Mouse (Mus musculus) thymus, postnatal 14 days (tissue): ENCODE measurements at regions not wholly inside any gene's neighbourhood (a gene's known extent, or its start where the extent isn't known, plus 50 kb on each side); places are given as distances from the start of the nearest gene placed in this dataset.

Source experiments
- DNase-seq: peaks from one replicate; pipeline ENCODE4 v3.0.0; 2021

DNA sequence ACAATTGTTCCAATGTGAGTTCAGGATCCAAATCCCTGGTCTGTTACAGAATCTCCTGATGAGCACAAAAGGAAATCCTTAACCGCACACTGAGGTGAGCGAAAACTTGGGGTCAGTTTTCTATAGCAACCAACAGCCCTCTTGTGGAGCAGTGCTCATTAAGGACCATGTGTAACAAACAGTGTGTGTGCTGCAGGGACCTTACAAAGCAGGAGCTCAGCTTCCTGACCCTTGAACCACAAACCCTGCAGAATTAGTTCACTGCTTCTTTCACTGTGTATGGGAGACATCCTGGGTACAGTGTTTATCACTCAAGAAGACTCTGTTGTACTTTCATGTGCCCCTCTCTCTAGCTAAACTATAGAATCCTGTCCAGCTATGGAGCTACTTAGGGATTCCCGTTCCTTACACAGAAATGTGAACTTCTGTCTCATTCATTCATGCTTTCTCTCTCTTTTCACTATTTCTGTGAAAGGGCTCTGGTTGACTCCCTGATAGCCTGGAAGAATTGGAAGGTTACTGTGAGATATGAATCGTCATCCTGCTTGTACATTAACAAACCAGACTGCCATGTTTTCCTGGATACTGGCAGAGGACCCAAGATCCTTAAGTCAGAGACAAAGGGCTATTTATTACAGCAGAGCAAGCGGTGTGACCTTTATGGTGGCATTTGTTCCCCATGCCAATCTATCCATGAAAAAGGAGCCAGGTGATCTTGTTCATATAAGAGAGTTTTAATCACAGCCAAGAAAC is 100.5 kb upstream of the Pde3a start:
- no peak for DNase-seq

DNA sequence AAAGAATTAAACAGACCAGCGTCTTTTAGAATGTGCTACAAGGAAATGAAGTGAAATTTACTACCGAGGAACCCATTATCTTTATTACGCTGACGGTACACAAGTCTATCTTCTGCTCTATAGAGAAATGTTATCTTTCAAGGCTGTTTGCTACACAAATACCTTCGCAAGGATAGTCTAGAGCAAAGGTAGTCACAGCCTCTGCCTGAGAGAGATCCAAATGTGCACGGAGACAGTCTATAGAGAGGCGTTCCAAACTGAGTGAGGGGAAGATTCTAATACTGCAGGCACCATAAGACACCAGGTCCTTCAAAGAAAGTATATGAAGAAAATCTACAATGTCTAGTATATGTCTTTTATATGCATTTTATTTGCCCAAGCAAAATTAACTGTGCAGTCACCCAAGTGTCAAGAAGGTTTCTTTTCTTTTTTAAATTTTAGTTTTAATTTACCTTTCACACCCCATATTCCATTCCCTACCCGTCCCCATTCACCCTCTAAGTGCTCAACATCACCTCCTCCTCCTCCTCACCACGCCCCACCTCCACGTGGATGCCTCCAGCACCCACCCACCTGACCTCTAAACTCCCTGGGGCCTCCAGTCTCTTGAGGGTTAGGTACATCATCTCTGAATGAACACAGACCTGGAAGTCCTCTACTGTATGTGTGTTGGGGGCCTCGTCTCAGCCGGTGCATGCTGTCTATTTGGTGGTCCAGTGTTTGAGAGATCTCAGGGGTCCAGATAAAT is 99.7 kb upstream of the Pde3a start:
- no peak for DNase-seq

DNA sequence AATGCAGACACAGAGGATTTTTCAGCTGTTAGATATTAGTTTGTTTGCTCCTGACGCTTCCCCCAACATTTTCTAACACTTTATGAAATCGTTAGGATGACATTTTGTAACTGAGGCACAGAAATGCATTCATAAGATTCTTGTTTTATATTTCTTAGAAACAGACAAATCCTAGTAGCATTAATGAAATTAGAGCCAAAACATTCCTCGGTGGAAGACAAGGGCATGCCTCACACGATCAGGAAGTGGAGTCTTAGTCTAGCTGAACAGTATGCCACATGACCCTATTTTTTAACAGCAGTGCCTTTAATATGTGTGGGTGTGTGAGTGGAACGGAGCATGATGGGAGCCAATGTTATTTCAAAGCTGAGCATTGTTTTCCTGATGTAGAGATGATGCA is 89.7 kb upstream of the Pde3a start:
- DNase-seq = no peak

DNA sequence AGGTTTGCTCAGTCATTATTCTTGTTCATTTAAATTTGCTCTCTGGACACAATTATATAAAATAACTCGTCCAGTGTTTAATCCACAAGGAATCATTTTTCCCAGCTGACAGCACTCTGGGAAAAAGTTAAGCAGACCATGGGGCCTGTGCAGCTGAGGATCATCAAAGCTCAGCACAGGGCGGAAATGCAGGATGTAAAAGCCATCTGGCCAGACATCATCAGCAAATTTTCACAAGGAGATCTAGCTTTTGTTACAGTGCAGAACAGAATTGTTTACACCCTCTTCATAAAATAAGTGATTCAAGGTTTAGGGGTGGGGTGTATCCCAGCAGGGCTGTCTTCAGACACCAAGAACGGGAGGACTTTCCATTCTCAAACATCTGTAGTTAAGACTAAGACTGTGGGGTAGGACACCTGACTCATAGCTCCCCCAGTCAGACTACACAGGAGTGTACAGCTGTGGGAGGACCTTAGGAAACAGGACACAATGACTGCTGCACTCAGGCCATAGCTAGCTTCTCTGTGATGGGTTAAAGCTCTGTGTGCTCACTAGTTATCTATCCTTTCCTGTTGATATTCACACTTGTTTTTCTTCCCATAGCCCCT is 87.3 kb upstream of the Pde3a start:
- no peak for DNase-seq

DNA sequence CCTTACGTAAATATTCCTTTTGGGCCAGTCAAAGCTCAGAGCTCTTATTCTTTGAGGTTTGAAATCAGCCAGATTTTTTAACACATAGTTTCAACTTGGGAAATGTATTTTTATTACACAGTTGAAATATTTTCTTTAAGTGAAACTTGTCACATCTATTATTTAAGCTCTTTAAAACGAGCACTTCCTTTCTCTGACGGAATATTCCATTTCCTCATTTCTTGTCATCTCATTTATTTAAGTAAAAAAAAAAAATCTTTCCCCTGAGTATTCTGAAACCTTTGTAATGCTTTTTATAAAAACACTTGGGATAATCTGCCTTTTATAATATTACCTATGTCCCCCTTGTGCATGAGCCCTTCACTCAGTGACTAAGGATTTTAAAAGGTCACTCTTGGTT is 81.8 kb upstream of the Pde3a start:
- no peak for DNase-seq

DNA sequence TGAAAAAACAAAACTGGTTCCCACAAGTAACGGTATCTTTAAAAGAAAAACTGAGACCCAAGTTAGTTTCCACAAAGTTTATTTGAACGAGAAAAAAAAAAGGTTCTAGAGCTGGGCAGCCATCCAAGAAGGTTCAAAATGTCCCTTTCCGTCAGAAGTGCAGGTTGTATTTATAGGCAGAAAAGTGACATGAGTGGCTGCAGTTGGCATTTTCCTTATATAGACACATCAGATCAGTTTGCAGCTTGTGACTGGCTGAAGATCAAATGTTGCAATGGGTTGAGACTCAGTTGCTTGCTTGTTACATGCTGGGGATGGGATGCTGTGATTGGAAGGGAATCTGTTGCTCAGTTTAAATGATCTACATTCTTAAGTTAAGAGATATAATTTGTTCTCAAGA is 80.7 kb upstream of the Pde3a start:
- no peak for DNase-seq

DNA sequence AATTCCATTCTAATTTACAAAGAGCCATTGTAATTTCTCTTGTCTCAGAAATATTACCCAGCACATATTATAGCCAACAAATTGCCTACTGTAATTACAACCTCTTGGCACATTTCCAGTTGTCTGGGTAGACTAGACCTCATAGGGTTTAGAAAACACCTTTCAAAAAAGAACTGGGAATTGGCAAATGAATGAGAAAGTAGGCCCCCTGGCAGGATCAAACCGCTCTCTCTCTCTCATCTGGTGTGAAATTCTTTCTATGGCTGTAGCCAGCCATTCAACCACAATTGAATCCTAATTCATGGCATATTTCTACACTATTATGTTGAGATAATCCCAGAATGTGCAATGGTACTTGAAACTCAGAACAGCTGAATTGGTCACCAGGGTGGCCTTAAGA is 65.3 kb upstream of the Pde3a start:
- DNase-seq = no peak

DNA sequence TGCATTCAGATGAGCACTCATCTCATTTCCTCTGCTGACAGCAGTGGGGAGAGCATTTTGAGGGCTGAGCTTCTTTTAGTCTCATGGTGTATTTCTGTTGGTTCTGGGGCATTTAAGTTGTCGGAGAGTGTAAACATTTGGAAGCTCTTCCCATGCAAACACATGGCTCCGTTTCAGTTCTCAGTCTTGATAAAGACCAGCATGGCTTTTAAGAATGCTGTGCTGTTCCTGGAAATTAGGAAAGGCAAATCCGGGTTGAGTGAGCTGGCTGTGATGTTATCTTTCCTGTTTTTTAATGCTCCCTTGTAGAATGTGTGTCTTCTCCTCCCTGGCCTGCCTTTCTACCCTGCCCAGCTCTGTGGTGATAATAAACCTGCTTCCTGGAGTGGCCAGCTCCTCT is 61.0 kb upstream of the Pde3a start:
- DNase-seq = no peak

DNA sequence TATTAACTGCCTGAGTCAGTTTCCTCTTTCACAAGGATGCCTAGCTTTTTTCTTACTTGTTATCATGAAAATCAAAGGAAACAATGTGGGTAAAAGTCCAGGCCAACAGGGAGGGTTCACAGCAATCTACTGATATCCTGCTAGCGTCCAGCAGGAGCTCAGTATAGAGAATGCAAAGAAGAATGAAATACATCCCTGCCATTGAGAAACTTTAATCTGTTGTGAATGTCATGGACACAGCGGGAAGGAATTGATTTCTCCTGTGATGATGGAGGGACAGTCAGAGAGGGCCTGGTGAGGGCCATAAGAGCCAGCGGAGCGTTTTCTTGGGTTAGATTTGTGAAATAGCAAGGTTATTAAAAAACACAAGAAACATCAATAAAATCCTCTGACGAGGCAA is 60.0 kb upstream of the Pde3a start:
- DNase-seq = no peak

DNA sequence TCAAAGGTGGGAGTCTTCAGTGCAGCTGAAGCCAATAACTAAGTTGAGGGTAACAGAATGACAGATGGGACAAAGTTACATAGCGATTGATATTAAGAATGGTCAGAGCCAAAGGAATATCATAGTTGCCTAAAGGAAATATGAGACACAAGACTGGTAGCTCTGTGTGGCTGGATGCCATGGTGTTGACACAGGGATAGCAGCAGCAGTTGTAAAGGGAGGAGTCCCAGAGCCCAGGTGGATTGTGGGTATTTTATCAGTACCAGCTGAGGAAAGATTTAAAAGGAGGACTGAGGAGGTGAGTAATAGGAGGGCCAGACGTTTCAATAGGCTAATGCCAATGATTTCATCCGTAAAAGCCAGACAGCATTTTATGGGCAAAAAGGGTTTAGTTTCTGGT is 59.4 kb upstream of the Pde3a start:
- no peak for DNase-seq

DNA sequence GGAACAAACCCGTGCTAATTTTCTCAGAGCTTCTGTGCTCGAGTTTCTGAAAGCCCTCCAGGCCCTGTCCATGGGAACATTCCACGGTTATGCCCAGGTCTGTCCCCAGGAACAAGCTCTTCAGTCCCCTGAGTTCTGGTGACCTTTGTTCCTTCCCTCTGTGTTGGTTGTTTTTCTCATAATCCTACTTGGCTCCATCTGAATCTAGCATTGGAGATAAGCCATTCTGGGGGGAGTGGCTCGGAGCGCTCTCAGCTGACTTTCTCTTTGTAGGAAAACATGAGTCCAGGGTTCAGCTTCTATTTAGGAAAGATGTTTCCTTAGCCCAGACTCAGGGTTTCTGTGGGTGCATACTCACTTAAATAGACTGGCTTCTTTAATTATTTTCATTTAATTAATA is 58.7 kb upstream of the Pde3a start:
- DNase-seq = no peak

DNA sequence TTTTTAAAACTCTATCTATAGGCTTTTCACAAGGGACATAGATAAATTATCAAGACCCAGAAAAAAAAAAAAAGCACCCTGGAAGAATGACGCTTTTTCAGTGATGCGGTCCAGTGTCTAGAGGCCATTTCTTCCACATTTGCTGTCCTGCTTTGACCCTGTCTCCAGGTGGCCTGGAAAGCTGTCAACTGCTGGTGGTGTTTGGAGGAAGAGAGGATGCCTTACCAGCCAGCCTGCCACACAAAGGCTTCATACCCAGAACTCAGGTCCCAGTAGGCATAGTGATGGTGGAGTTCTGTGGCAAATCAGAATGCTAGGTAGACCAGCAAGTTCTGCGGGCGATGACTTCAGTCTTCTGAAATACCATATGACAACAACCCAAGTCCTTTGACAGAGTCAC is 51.6 kb upstream of the Pde3a start:
- DNase-seq = no peak
